Mouse (Mus musculus) MEL (cell line): ENCODE data around the gene Vgll4. TPM values are rescaled to one million over a fixed set of nuclear protein-coding genes. Genes with fewer than 3 reads are reported as not detected.

Experiments
- DNase-seq: peaks from one replicate; pipeline ENCODE4 v3.0.0; 2011; ENCODE audit warnings: low read depth, low spot score
- H3K27ac ChIP-seq: 2 replicates; pipeline ENCODE4 v1.5.1; 2012; ENCODE audit warnings: low read depth, mild to moderate bottlenecking, control low read depth, low read length, moderate library complexity; ENCODE audit not compliant: control insufficient read depth
- H3K27me3 ChIP-seq, 2 experiments: fragments of 150-350 bp in 1 of 2; sonication (generic) in 1 of 2; 2 replicates each; pipeline ENCODE4 v1.6.1; 2012; ENCODE audit warnings: low read length in 2 of 2, mild to moderate bottlenecking in 2 of 2, improper control_type of control experiment in 1 of 2, moderate library complexity in 1 of 2; ENCODE audit not compliant: insufficient read depth in 2 of 2, control insufficient read depth in 1 of 2
- H3K36me3 ChIP-seq, 2 experiments: 2 replicates each; pipeline ENCODE4 v1.6.1; 2012 to 2014; ENCODE audit warnings: low read length in 2 of 2, improper control_type of control experiment in 1 of 2, inconsistent platforms in 1 of 2, mild to moderate bottlenecking in 1 of 2; ENCODE audit not compliant: insufficient read depth in 2 of 2, control insufficient read depth in 1 of 2
- H3K4me1 ChIP-seq, 2 experiments: fragments of 150-350 bp in 1 of 2; sonication (generic) in 1 of 2; 2 replicates each; pipeline ENCODE4 v1.6.1; 2012; ENCODE audit warnings: low read length in 2 of 2, improper control_type of control experiment in 1 of 2, mild to moderate bottlenecking in 1 of 2; ENCODE audit not compliant: insufficient read depth in 2 of 2, control insufficient read depth in 1 of 2
- H3K4me3 ChIP-seq, 2 experiments: fragments of 150-350 bp in 1 of 2; sonication (generic) in 1 of 2; 2 replicates each; pipeline ENCODE4 v1.5.1; 2012; ENCODE audit warnings: low read depth in 2 of 2, low read length in 2 of 2, mild to moderate bottlenecking in 2 of 2, moderate library complexity in 2 of 2, control low read depth in 1 of 2, improper control_type of control experiment in 1 of 2; ENCODE audit not compliant: control insufficient read depth in 1 of 2, insufficient read depth in 1 of 2
- H3K79me2 ChIP-seq: 2 replicates; pipeline ENCODE4 v1.6.1; 2012; ENCODE audit warnings: mild to moderate bottlenecking, low read length, moderate library complexity; ENCODE audit not compliant: control insufficient read depth, poor library complexity, insufficient read depth
- H3K9ac ChIP-seq: 2 replicates; pipeline ENCODE4 v1.6.1; 2012; ENCODE audit warnings: low read depth, mild to moderate bottlenecking, control low read depth, low read length, moderate library complexity; ENCODE audit not compliant: control insufficient read depth, poor library complexity, severe bottlenecking
- H3K9me3 ChIP-seq: fragments of 150-350 bp; sonication (generic); replicated peaks from 2 replicates; pipeline ENCODE4 v1.6.1; 2012; ENCODE audit warnings: mild to moderate bottlenecking, low read length, improper control_type of control experiment, moderate library complexity; ENCODE audit not compliant: insufficient read depth
- CTCF ChIP-seq, 3 experiments: IDR thresholded peaks in 2 of 3; conservative IDR thresholded peaks in 1 of 3; 2 replicates each; pipeline ENCODE4 v1.5.1; 2011 to 2012; ENCODE audit warnings: low read length in 3 of 3, low read depth in 2 of 3, mild to moderate bottlenecking in 2 of 3, improper control_type of control experiment in 1 of 3, inconsistent platforms in 1 of 3, mixed read lengths in 1 of 3, moderate library complexity in 1 of 3; ENCODE audit not compliant: control insufficient read depth in 1 of 3, insufficient read depth in 1 of 3, poor library complexity in 1 of 3, severe bottlenecking in 1 of 3
- ETS1 ChIP-seq: IDR thresholded peaks from 2 replicates; pipeline ENCODE4 v1.6.1; 2012; ENCODE audit warnings: low read depth, mild to moderate bottlenecking, inconsistent platforms, low read length, improper control_type of control experiment, moderate library complexity
- HCFC1 ChIP-seq: IDR thresholded peaks from 2 replicates; pipeline ENCODE4 v1.6.1; 2012; ENCODE audit warnings: low read depth, mild to moderate bottlenecking, inconsistent platforms, low read length, improper control_type of control experiment, moderate library complexity
- JUND ChIP-seq: IDR thresholded peaks from 2 replicates; pipeline ENCODE4 v1.6.1; 2011; ENCODE audit warnings: low read depth, mild to moderate bottlenecking, improper control_type of control experiment, low read length
- MAFK ChIP-seq: IDR thresholded peaks from 2 replicates; pipeline ENCODE4 v1.6.1; 2011; ENCODE audit warnings: low read depth, mild to moderate bottlenecking, low read length, improper control_type of control experiment, borderline replicate concordance
- MAX ChIP-seq: IDR thresholded peaks from 2 replicates; pipeline ENCODE4 v1.6.1; 2011; ENCODE audit warnings: low read length, improper control_type of control experiment
- MEF2A ChIP-seq: IDR thresholded peaks from 2 replicates; pipeline ENCODE4 v1.6.1; 2014; ENCODE audit warnings: low read depth, mild to moderate bottlenecking, inconsistent platforms, low read length, improper control_type of control experiment; ENCODE audit not compliant: poor library complexity, insufficient replicate concordance, severe bottlenecking; ENCODE audit errors: extremely low read depth
- MXI1 ChIP-seq: IDR thresholded peaks from 2 replicates; pipeline ENCODE4 v1.6.1; 2011; ENCODE audit warnings: mild to moderate bottlenecking, low read depth, low read length, improper control_type of control experiment
- MYB ChIP-seq: IDR thresholded peaks from 2 replicates; pipeline ENCODE4 v1.6.1; 2011; ENCODE audit warnings: mild to moderate bottlenecking, low read depth, low read length, improper control_type of control experiment
- MYC ChIP-seq: IDR thresholded peaks from 2 replicates; pipeline ENCODE4 v1.6.1; 2011; ENCODE audit warnings: low read depth, mild to moderate bottlenecking, low read length, improper control_type of control experiment, moderate library complexity
- POLR2AphosphoS2 ChIP-seq: IDR thresholded peaks from 2 replicates; pipeline ENCODE4 v1.6.1; 2011; ENCODE audit warnings: low read length, improper control_type of control experiment
- POLR2AphosphoS5 ChIP-seq: IDR thresholded peaks from 2 replicates; pipeline ENCODE4 v1.6.1; 2012; ENCODE audit warnings: low read depth, borderline replicate concordance, mild to moderate bottlenecking, inconsistent platforms, low read length, moderate library complexity, mixed read lengths
- RAD21 ChIP-seq: IDR thresholded peaks from 2 replicates; pipeline ENCODE4 v1.6.1; 2011; ENCODE audit warnings: mild to moderate bottlenecking, low read depth, low read length, improper control_type of control experiment
- SIN3A ChIP-seq: IDR thresholded peaks from 2 replicates; pipeline ENCODE4 v1.6.1; 2012; ENCODE audit warnings: low read length, improper control_type of control experiment, inconsistent platforms
- SMC3 ChIP-seq: IDR thresholded peaks from 2 replicates; pipeline ENCODE4 v1.6.1; 2011; ENCODE audit warnings: low read depth, low read length, improper control_type of control experiment
- USF2 ChIP-seq, 2 experiments: IDR thresholded peaks; 2 replicates each; pipeline ENCODE4 v1.6.1; 2011 to 2012; ENCODE audit warnings: improper control_type of control experiment in 2 of 2, low read length in 2 of 2, borderline replicate concordance in 1 of 2, inconsistent platforms in 1 of 2, low read depth in 1 of 2, mild to moderate bottlenecking in 1 of 2; ENCODE audit not compliant: insufficient read depth in 1 of 2
- ZC3H11A ChIP-seq: IDR thresholded peaks from 2 replicates; pipeline ENCODE4 v1.6.1; 2012; ENCODE audit warnings: low read depth, mild to moderate bottlenecking, inconsistent platforms, low read length, improper control_type of control experiment
- ZMIZ1 ChIP-seq: IDR thresholded peaks from 2 replicates; pipeline ENCODE4 v1.6.1; 2012; ENCODE audit warnings: low read depth, mild to moderate bottlenecking, inconsistent platforms, low read length, improper control_type of control experiment, moderate library complexity
- polyA plus RNA-seq, 2 experiments: library from polyadenylated mRNA; stranded (reverse) in 1 of 2; unstranded in 1 of 2; fragments of >175 nt in 1 of 2; fragments of >200 nt in 1 of 2; gene quantifications; 2 replicates each; pipeline versions ENCODE4 v1.2.1 to v1.2.4; 2012; ENCODE audit warnings: low replicate concordance in 2 of 2, low read depth in 1 of 2; ENCODE audit not compliant: insufficient read length in 2 of 2, insufficient read depth in 1 of 2, missing spikeins in 1 of 2
- total RNA-seq: library from RNA; depleted of rRNA; stranded (reverse); fragments of 300-350 nt; gene quantifications from 2 replicates; pipeline ENCODE4 v1.2.3, GENCODE M21; 2012

The Vgll4 gene
- total and polyA plus RNA-seq, 3 experiments = 18.1 to 21.5 TPM; not detected in 1

DNA sequence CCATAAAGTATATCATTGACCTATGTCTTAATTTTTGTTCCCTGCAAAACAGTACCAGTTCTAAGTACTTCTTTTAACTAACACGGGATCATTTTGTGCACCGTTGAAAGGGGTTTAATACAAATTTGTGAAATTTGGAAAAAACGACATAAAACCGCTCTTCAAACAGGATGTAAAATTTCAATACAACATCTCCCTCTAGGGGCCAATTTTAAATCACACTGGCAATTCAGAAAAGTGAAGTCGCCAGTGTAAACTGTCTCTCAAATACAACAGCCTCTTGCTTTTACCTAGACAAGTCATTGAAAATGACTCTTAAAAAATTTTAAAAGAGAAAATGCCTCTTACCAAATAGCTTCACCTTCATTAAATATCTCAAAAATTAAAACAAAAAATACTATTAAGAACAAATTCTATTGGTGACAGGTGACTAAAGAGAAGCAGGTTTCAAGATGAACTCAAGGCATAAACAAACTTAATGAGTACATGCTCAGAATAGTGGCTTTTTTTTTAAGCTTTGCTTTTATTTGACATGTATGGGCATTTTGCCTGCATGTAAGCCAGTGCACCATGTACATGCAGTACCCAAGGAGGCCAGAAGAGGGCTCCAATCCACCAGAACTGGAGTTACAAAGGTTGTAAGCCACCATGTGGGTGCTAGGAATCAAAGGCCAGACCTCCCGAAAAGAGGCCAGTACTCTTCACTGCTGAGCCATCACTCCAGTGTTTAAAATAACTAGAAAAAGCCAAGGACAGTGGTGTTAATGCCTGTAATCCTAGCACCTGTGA lies 43.2 kb downstream of the Vgll4 start:
- Histone ChIP-seq H3K4me3 (no peak overlapping the region), H3K9ac (no peak overlapping the region), H3K36me3 (no peaks in the 10 kb centered on the region), H3K27ac (no peak overlapping the region), H3K4me1 (no peaks in the 10 kb centered on the region), H3K79me2 (no peaks in the 10 kb centered on the region), H3K9me3 (no peaks in the 10 kb centered on the region), H3K27me3 (no peaks in the 10 kb centered on the region)
- DNase-seq = peak; percentile 73
- TF ChIP-seq POLR2AphosphoS5 = no peak
- TF ChIP-seq RAD21 = peak; percentile 63
- TF ChIP-seq MYC = no peak
- peak; percentile 27 for TF ChIP-seq ZC3H11A
- peak; percentile 61 to 64 (median 64) for TF ChIP-seq CTCF (IDR thresholded peaks at IDR 0.05 in 2 of 3, conservative IDR thresholded peaks at IDR 0.05 in 1 of 3; ENCODE audit: control insufficient read depth in 1 of 3, insufficient read depth in 1 of 3, low read depth in 2 of 3, low read length in 3 of 3, poor library complexity in 1 of 3, severe bottlenecking in 1 of 3)
- no peak for TF ChIP-seq POLR2AphosphoS2
- peak; percentile 54 for TF ChIP-seq SMC3

DNA sequence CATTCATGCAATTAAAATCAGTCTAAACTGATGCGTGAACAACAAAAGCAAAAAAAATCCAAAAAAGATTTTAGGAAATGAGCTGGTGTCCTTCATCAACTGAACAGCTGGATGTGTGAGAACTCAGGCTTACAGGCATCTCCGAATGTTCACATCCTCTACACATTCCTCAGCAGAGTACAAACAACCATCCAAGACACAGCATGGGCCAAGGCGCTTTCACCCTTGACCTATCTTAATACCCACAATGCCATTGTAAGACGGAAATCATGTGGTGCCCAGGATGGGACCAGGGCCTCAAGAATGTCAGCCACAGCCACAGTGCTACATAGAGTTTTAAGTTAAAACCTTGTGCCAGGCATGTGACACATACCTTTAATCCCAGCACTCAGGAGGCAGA lies 44.6 kb downstream of the Vgll4 start:
- no peak for DNase-seq
- Histone ChIP-seq H3K27me3 (no peaks in the 10 kb centered on the region), H3K9ac (no peak overlapping the region), H3K4me3 (no peak overlapping the region), H3K27ac (no peak overlapping the region), H3K4me1 (no peaks in the 10 kb centered on the region; a peak in 1 of 4 replicates), H3K36me3 (no peaks in the 10 kb centered on the region), H3K79me2 (peaks cover 7% of the 10 kb centered on the region), H3K9me3 (no peaks in the 10 kb centered on the region)
- TF ChIP-seq MYB = no peak
- TF ChIP-seq USF2 (IDR thresholded peaks at IDR 0.05; ENCODE audit: borderline replicate concordance in 1 of 2, insufficient read depth in 1 of 2, low read depth in 1 of 2, low read length in 2 of 2) = no peak
- TF ChIP-seq MAX = no peak
- TF ChIP-seq ETS1 = no peak
- TF ChIP-seq ZC3H11A = no peak
- TF ChIP-seq MXI1 = no peak
- TF ChIP-seq CTCF (IDR thresholded peaks at IDR 0.05 in 2 of 3, conservative IDR thresholded peaks at IDR 0.05 in 1 of 3; ENCODE audit: control insufficient read depth in 1 of 3, insufficient read depth in 1 of 3, low read depth in 2 of 3, low read length in 3 of 3, poor library complexity in 1 of 3, severe bottlenecking in 1 of 3) = no peak
- no peak for TF ChIP-seq SIN3A
- no peak for TF ChIP-seq MAFK
- no peak for TF ChIP-seq MEF2A
- TF ChIP-seq ZMIZ1 = no peak
- no peak for TF ChIP-seq JUND
- no peak for TF ChIP-seq SMC3
- no peak for TF ChIP-seq MYC
- TF ChIP-seq HCFC1 = no peak
